Mouse (Mus musculus) limb, embryonic 11.5 days (tissue): Measurements from ENCODE around the gene Arid3a. TPM values are rescaled to one million over a fixed set of nuclear protein-coding genes. Genes with fewer than 3 reads are reported as not detected.

ENCODE experiments used
- ATAC-seq: fragments of 200-750 bp; cut with Nextera tagmentation; 2 replicates; pipeline ENCODE4 v1.8.0; 2017; ENCODE audit warnings: low read depth; ENCODE audit not compliant: insufficient number of reproducible peaks, low FRiP score, low TSS enrichment
- DNase-seq: peaks from one replicate; pipeline ENCODE4 v3.0.0-alpha.2; 2015; ENCODE audit warnings: low spot score
- H3K27ac ChIP-seq: fragments of 300-500 bp; sonication (generic); replicated peaks from 2 replicates; pipeline ENCODE4 v1.5.1; 2014; ENCODE audit warnings: low read depth, mild to moderate bottlenecking, low read length
- H3K27me3 ChIP-seq: fragments of 300-500 bp; sonication (generic); 2 replicates; pipeline ENCODE4 v1.6.1; 2014; ENCODE audit warnings: mild to moderate bottlenecking, low read length, mixed read lengths; ENCODE audit not compliant: control insufficient read depth, insufficient read depth
- H3K36me3 ChIP-seq: fragments of 300-500 bp; sonication (generic); 2 replicates; pipeline ENCODE4 v1.6.1; 2014; ENCODE audit warnings: mild to moderate bottlenecking, low read length, moderate library complexity, mixed read lengths; ENCODE audit not compliant: control insufficient read depth, insufficient read depth
- H3K4me1 ChIP-seq: fragments of 300-500 bp; sonication (generic); 2 replicates; pipeline ENCODE4 v1.6.1; 2014; ENCODE audit warnings: low read length, mixed read lengths; ENCODE audit not compliant: control insufficient read depth, insufficient read depth
- H3K4me2 ChIP-seq: fragments of 300-500 bp; sonication (generic); 2 replicates; pipeline ENCODE4 v1.6.1; 2014; ENCODE audit warnings: low read depth, mild to moderate bottlenecking, moderate library complexity; ENCODE audit not compliant: severe bottlenecking
- H3K4me3 ChIP-seq: fragments of 300-500 bp; sonication (generic); 2 replicates; pipeline ENCODE4 v1.5.1; 2014; ENCODE audit warnings: low read depth, low read length
- H3K9ac ChIP-seq: fragments of 300-500 bp; sonication (generic); 2 replicates; pipeline ENCODE4 v1.6.1; 2014; ENCODE audit warnings: mild to moderate bottlenecking, low read length
- H3K9me3 ChIP-seq: fragments of 300-500 bp; sonication (generic); 2 replicates; pipeline ENCODE4 v1.6.1; 2016; ENCODE audit warnings: low read length; ENCODE audit not compliant: control insufficient read depth
- WGBS: fragments of 180-500 bp; shearing (Covaris S2); extraction: QIAGEN DNeasy Blood & Tissue Kit; methylation state at CpG from one replicate; pipeline ENCODE4 v1.1.7; 2014; 5-methylcytosine and 5-hydroxymethylcytosine counted together
- polyA plus RNA-seq: library from polyadenylated mRNA; unstranded; fragments of >200 nt; fragmentation: Nextera tagmentation; extraction: Ambion mirVana; gene quantifications from 2 replicates; pipeline ENCODE4 v1.2.1, GENCODE M21; 2014

Arid3a gene
- polyA plus RNA-seq, 1 experiment from 2014 or later = 12.9 TPM

DNA sequence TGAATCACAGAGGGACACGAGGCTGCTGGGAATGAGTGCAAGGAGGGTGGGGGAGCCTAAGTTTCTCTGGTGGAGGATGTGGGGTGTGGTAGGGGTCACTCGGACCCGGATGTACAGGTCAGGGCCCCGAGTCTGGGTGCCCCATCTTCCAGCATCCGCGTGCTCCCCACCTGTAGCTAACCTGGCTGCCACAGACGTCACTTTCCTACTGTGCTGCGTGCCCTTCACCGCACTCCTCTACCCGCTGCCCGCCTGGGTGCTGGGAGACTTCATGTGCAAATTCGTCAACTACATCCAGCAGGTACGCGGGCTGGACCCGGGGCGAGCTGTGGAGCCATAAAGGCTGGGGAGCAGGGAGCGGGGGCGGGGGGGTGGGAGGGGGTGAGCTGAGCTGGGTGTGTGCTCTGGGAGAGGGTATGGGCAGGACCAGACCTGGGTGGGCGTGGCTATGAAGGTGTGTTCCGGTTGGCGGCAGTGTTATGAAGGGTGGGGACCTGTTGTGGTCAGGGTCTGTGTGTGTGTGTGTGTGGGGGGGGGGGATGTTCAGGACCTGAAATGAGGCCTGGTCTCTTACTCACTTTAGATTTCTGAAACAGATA is 7.5 kb upstream of the Arid3a start:
- no peak for ATAC-seq
- WGBS = 3% methylated on average over 20 of the region's 21 CpGs
- no peaks in the 10 kb centered on the region for H3K36me3 ChIP-seq
- DNase-seq = no peak
- H3K27ac ChIP-seq = no peak overlapping the region
- peak overlapping the region; percentile 10; the same call in 1 of the 2 replicates for H3K4me2 ChIP-seq
- peaks cover 61% of the 10 kb centered on the region for H3K27me3 ChIP-seq
- H3K4me3 ChIP-seq = peak overlapping the region; percentile 10; the same call in 1 of the 2 replicates
- no peak overlapping the region for H3K9ac ChIP-seq
- peaks cover 39% of the 10 kb centered on the region for H3K4me1 ChIP-seq
- H3K9me3 ChIP-seq = peaks cover 3% of the 10 kb centered on the region; the same call in 1 of the 2 replicates

DNA sequence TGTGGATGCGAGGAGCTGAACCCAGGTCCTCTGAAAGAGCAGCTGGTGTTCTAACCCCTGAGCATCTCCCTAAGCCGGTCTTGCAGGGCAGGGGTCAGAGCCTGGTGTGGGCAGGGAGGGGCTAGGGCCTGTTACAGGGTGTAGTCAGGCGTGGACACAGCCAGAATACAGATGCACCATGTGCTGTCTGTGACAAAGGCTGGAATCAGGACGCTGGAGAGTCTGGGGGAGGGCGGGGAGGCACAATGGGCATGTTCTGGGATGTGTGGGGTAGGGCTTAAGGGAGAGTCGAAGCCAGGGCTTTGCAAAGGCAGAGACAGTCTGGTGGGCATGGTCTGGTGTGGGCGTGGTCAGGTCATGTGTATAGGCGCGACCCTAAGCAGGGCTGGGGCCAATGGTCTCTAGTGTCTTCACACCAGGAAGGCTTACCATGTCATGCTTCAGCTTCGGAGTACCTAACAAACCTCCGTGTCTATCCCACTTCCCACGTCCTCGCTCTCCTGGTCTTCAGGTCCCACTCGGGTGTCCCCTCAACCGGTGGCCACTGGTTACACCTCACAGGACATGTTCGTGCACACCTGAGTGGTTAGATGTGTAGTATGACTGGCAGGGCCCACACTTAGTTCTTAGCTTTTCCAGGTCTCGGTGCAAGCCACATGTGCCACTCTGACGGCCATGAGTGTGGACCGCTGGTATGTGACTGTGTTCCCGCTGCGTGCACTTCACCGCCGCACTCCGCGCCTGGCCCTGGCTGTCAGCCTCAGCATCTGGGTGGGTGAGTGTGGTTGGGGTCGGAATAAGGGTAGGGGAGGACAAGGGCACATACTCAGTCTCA is 6.6 kb upstream of the Arid3a start:
- 20% methylated on average over 26 of the region's 26 CpGs for WGBS
- DNase-seq = peak; percentile 35
- Histone ChIP-seq H3K36me3 (no peaks in the 10 kb centered on the region), H3K27me3 (peaks cover 61% of the 10 kb centered on the region), H3K4me1 (peaks cover 39% of the 10 kb centered on the region), H3K27ac (no peak overlapping the region), H3K9ac (no peak overlapping the region; the same call in 1 of the 2 replicates), H3K4me2 (peak overlapping the region; percentile 2; the same call in 1 of the 2 replicates), H3K4me3 (peak overlapping the region; percentile 25), H3K9me3 (peaks cover 3% of the 10 kb centered on the region; the same call in 1 of the 2 replicates)
- 0 out of 2 replicates have a peak, but pooled peaks have one; percentile 2 for ATAC-seq

DNA sequence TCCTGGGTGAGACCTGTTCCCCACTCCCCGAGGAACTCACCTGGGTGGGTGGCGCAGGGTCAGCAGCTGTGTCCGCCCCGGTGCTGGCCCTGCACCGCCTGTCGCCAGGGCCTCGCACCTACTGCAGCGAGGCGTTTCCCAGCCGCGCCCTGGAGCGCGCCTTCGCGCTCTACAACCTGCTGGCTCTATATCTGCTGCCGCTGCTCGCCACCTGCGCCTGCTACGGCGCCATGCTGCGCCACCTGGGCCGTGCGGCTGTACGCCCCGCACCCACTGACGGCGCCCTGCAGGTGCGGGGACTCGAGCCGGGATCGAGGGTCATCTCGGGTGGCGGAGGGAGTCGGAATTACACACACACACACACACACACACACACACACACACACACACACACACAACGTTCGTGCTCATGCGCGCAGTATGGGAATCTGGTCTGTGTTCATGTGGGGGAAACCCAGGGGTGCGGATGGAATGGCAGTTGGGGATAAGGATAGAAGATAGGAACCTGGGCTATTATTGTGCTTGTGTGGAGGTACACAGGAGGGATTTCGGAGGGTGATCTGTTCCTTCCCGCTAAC is 5.8 kb upstream of the Arid3a start, which contains the start of gene R3hdm4:
Gene R3hdm4 (minus strand): TSS at position 251 of the 578 bp plus-strand sequence.
- WGBS = 6% methylated on average over 41 of the region's 41 CpGs
- no peak for DNase-seq
- Histone ChIP-seq H3K4me1 (peaks cover 37% of the 10 kb centered on the region), H3K27me3 (peaks cover 61% of the 10 kb centered on the region), H3K4me3 (peak within 1 kb of the TSS; percentile 25), H3K4me2 (peak within 1 kb of the TSS; percentile 45), H3K9me3 (peaks cover 3% of the 10 kb centered on the region; the same call in 1 of the 2 replicates), H3K9ac (peak within 1 kb of the TSS; percentile 43), H3K27ac (no peak within 1 kb of the TSS), H3K36me3 (no peaks in the 10 kb centered on the region)
- ATAC-seq = no peak

DNA sequence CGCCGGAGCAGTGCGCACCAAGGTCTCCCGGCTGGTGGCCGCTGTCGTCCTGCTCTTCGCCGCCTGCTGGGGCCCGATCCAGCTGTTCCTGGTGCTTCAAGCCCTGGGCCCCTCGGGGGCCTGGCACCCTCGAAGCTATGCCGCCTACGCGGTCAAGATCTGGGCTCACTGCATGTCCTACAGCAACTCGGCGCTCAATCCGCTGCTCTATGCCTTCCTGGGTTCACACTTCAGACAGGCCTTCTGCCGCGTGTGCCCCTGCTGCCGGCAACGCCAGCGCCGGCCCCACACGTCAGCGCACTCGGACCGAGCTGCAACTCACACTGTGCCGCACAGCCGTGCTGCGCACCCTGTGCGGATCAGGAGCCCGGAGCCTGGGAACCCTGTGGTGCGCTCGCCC is 5.3 kb upstream of the Arid3a start:
- H3K9me3 ChIP-seq = peaks cover 3% of the 10 kb centered on the region; the same call in 1 of the 2 replicates
- no peaks in the 10 kb centered on the region for H3K36me3 ChIP-seq
- WGBS = 2% methylated on average over 34 of the region's 34 CpGs
- H3K27me3 ChIP-seq = peaks cover 61% of the 10 kb centered on the region
- H3K4me3 ChIP-seq = peak overlapping the region; percentile 25
- peak overlapping the region; percentile 43 for H3K9ac ChIP-seq
- no peak for ATAC-seq
- H3K4me1 ChIP-seq = peaks cover 39% of the 10 kb centered on the region
- H3K4me2 ChIP-seq = peak overlapping the region; percentile 45
- H3K27ac ChIP-seq = no peak overlapping the region
- DNase-seq = peak; percentile 49

DNA sequence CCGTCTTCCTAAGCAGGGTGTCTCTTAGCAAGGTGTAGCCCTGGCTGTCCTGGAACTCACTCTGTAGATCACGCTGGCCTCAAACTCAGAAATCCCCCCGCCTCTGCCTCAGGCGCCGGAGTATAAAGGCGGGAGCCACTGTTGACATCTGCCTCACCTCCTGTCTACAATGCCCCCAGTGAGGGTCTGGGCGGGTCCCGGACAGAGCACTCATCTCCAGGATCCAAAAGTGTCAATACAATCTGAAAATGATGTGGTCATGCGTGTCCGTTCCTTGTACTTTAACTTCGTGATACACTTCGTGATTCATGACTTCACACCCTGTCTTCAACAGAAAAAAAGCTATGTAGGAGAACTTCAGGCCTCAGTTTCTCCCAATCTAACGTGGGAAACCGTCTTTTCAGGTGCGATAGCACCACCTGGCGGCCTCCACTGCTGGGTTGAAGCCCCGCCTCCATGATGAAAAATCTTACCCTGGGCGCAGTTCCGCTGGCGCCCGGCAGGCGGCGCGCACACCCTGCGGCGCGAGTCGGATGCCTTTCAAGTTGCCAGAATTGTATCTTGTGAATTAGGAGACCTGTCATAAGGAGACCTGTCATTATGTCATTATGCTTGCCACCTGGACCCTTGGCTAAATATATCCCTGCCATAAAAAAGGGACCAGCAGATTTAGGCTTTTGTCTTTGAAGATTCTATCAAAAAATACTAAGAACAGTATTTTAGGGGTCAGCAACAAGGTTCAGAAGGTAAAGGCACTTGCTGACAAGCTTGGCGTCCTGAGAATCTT is 1.7 kb upstream of the Arid3a start:
- no peak overlapping the region for H3K4me2 ChIP-seq
- H3K27me3 ChIP-seq = peaks cover 31% of the 10 kb centered on the region
- H3K27ac ChIP-seq = no peak overlapping the region
- peak; percentile 96 for DNase-seq
- no peak overlapping the region for H3K9ac ChIP-seq
- no peak overlapping the region for H3K4me3 ChIP-seq
- H3K36me3 ChIP-seq = no peaks in the 10 kb centered on the region
- peaks cover 32% of the 10 kb centered on the region for H3K4me1 ChIP-seq
- ATAC-seq = no peak
- H3K9me3 ChIP-seq = peaks cover 3% of the 10 kb centered on the region; the same call in 1 of the 2 replicates
- 11% methylated on average over 29 of the region's 29 CpGs for WGBS

DNA sequence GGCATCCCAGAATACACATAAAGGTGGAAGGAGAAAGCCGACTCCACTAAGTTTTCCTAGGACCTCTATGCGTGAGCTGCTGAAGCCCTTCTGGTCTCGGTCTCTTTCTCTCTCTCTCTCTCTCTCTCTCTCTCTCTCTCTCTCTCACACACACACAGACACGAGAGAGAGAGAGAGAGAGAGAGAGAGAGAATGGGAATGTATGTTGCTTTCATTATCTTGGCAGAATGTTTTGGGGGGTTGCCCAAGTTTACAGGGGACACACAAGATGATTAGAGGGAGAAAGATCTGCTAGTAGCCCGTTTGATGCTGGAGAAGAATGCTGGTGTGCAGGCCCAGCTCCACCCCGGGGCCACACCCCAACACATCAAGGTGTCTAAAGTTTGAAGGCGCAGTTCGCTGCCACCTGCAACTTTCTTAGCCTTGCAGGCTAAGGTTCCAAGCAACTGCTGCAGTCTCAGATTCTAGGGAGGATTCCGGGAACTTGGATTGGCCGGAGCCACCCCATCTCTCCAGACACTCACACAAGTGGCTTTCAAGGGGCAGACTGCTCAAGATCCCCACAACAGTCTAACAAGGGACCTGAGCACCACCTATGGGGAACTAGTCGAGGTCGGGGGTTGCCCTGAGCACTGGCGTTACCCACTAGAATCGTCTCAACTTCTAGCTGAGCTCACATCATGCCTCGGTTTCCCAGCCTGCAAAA is 905 bp upstream of the Arid3a start:
- ATAC-seq (no peak), DNase-seq (peak; percentile 56)
- H3K4me1 ChIP-seq = peaks cover 29% of the 10 kb centered on the region
- H3K4me2 ChIP-seq = peak overlapping the region; percentile 81
- H3K4me3 ChIP-seq = peak overlapping the region; percentile 98
- H3K27ac ChIP-seq = 0 out of 2 replicates have a peak overlapping the region, but pooled peaks have one; percentile 3
- peak overlapping the region; percentile 95 for H3K9ac ChIP-seq
- H3K27me3 ChIP-seq = peaks cover 23% of the 10 kb centered on the region
- 14% methylated on average over 15 of the region's 15 CpGs for WGBS
- peaks cover 4% of the 10 kb centered on the region; the same call in 1 of the 2 replicates for H3K36me3 ChIP-seq
- H3K9me3 ChIP-seq = peaks cover 3% of the 10 kb centered on the region; the same call in 1 of the 2 replicates

DNA sequence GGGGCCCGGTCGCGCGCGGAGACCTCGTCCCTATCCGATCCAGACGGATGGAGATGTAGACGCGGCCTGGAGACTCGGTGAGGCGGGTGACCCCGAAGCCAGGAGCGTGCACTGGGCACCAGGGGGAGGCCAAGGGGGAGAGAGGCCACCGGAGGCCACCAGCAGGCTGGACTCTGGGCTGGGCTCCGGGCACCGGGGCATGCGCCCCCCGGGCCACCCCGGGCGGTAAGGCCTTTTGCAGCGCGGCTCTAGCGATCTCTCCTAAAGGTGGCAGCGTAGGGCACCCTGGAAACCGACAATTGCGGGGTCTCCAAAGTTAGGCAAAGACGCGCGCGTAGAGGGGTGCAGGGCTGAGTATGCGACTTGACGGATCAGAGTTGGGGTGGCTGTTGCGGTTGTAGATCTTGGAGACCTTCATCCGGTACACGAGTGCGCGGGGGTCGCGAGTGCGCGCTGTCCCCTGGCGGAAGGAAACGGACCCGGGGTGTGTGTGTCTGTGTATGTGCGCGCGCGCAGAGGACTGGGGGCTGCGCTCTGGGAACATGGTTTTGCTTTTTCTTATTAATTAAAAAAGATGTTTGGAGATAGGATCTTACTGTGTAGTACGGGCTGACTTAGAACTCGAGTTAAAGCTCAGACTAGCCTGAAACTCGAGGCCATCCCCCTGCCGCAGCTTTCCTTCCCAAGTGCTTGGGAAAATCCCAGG is 634 bp downstream of the Arid3a start:
- Histone ChIP-seq H3K4me2 (peak overlapping the region; percentile 81), H3K27me3 (peaks cover 8% of the 10 kb centered on the region), H3K9me3 (peaks cover 2% of the 10 kb centered on the region; the same call in 1 of the 2 replicates), H3K9ac (peak overlapping the region; percentile 95), H3K4me1 (peaks cover 34% of the 10 kb centered on the region), H3K27ac (peak overlapping the region; percentile 91), H3K36me3 (peaks cover 7% of the 10 kb centered on the region; the same call in 1 of the 2 replicates), H3K4me3 (peak overlapping the region; percentile 98)
- WGBS = under 1% methylated on average over 54 of the region's 54 CpGs
- peak; percentile 15; the same call in 1 of the 2 replicates for ATAC-seq
- DNase-seq = peak; percentile 80
